Mouse (Mus musculus) left cerebral cortex, adult 2 months (tissue): ENCODE measurements around the gene Ccnd3. TPM values are rescaled to one million over a fixed set of nuclear protein-coding genes. Genes with fewer than 3 reads are reported as not detected.
"Not testable (repeated sequence)": the region's sequence is repeated elsewhere in the genome, so short reads cannot be mapped to it uniquely, and the experiment has no call there.

ENCODE experiments used
- DNase-seq, 2 experiments: peaks; one replicate each; pipeline ENCODE4 v3.0.0; 2021 to 2022; ENCODE audit warnings: low spot score in 2 of 2, mixed read lengths in 1 of 2; ENCODE audit errors: extremely low spot score in 1 of 2
- H3K27ac ChIP-seq: fragments of 200-600 bp; 2 replicates; pipeline ENCODE4 v1.8.1; 2022
- H3K4me3 ChIP-seq: fragments of 200-600 bp; 2 replicates; pipeline ENCODE4 v1.8.1; 2022
- CTCF ChIP-seq: fragments of 200-600 bp; IDR thresholded peaks from 2 replicates; pipeline ENCODE4 v1.8.1; 2022; ENCODE audit warnings: antibody characterized with exemption, mild to moderate bottlenecking, moderate library complexity
- intact Hi-C: fragments of 180-260 bp; cut with DNase I; formaldehyde crosslinking; loops from one replicate; pipeline ENCODE4 v1.15.1; 2025
- total RNA-seq, 2 experiments: library from RNA; stranded (reverse); gene quantifications; 2 replicates each; pipeline ENCODE4 v1.2.3; 2021

Gene Ccnd3
- total RNA-seq, 2 experiments from 2014 or later: 38.2 to 38.4 TPM

DNA sequence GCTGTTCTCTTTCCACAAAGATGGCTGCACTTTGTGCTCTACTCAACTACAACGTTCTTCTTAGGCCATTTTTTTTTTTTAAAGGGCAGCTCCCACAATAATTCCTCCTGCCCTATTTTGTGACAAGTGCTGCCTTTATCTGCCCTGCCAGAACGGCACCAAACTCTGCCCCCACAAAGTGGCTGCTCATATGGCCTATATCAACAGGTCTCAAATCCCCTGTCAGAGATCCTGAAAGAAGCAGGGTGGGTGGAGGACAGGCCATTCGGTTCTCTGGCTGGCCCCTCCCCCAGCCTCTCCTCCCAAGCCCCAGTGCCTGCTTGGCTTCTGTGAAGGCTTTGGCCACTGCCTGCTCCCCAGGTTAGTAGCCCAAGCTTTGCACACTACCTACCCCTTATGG, 19.9 kb upstream of the Ccnd3 start:
- TF ChIP-seq CTCF: no peak
- Histone ChIP-seq H3K4me3 (no peak overlapping the region), H3K27ac (no peak overlapping the region)
- DNase-seq: no peak
- intact Hi-C loops: loop anchor here (5.0 kb wide), 2 partner anchors 78 to 98 kb away; partner anchors contain the start of gene Guca1b

DNA sequence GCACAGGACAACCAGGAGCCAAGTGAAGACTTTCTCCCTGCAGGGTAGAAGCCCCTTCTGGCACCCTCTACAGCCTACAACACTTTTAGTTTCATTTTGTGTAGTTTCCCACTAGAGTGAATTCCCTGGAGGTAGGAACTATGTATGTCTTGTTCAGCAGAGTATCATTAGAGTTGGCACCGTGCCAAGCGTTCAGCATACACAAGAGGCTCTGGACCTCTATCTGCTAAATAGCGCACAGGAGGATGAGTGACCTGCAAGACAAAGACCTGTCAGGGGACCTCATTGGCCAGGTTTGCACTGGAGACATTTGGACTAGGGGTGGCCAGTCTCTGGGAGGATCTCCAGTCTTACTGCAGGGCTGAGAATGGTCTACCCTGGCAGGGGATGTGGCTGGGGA, 19.1 kb upstream of the Ccnd3 start:
- no peak for TF ChIP-seq CTCF
- no peak for DNase-seq
- H3K4me3 ChIP-seq: no peak overlapping the region
- intact Hi-C loops: no loop called here
- H3K27ac ChIP-seq: no peak overlapping the region

DNA sequence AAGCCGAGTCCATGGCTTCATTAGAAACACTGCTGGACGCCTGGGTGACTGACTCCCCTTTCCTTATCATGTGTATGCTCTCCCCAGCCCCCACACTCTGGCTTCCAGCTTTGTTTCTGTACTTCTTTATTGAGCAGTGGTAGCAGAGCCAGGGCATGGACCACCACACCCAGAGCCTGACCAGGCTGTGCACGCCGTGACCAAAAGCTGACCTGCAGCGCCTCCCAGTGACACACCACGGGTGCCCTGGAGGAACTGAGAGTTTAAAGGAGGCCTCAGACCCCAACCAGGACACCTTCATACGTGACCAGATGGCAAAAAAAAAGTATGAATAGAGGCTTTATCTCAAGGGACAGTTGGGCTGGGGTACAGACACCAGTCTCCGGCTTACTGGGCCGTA, 14.1 kb upstream of the Ccnd3 start:
- no peak for DNase-seq
- intact Hi-C loops: no loop called here
- H3K27ac ChIP-seq: no peak overlapping the region
- TF ChIP-seq CTCF: no peak; the same call in none of the 2 replicates
- H3K4me3 ChIP-seq: no peak overlapping the region

DNA sequence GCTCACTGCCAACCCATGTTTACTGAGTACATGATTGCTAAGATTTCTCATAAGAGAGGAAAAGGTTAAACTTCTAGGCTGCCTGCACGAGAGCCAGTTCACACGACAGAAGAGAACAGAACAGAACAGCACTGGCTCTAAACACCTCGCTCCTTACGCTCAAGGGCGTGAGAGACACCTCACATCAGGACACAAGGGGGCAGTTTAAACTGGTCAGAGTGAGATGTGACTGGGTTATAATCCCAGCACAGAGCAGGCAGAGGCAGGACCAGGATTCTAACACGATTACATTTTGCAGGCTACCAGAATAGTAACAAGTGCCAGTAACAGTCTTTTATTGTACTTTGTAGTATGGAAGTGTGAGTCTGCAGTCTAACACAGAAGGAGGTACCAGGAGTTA, 12.1 kb upstream of the Ccnd3 start:
- intact Hi-C loops: no loop called here
- no peak for DNase-seq
- no peak overlapping the region for H3K27ac ChIP-seq
- no peak for TF ChIP-seq CTCF
- H3K4me3 ChIP-seq: no peak overlapping the region

DNA sequence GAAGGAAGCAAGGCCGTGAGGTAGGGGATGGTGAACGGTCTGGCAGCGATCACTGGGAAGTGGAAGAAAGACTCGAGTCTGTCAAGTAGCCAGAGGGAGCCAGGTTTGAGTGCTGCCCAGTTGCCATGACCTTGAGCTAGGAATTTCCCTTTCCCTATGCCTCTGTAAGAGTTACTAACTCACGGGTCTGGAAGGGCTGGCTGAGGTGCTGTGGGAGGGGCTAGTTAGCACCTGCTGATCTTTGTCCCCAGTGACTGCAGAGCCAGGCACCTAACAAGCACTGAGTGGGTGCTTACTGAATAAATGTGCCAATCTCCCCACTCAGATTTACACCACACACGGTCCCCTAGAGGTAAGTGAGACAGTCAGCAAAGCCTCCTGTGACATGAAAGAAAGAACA, 11.2 kb upstream of the Ccnd3 start:
- no peak for TF ChIP-seq CTCF
- Histone ChIP-seq H3K4me3 (no peak overlapping the region), H3K27ac (no peak overlapping the region)
- intact Hi-C loops: no loop called here
- no peak for DNase-seq

DNA sequence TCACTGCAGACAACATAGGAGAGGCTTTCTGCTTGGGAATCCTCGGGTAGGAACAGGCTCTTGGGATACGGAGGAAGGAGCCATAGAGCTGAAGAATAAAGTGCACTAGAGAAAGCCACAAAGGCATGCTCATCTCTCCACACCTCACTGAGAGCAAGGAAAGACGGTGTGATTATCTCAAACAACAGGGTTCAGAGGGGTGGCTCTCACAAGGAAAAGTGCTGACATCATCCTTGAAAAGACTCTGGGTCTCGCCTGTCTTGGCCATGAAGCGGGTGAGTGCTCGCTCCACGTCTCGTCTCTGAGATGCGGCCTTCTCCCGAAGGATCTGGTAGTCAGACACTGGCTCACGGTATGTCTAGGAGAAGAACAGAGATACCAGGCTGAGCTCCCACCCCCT, 10.7 kb upstream of the Ccnd3 start:
- Histone ChIP-seq H3K27ac (no peak overlapping the region), H3K4me3 (no peak overlapping the region)
- intact Hi-C loops: no loop called here
- no peak for TF ChIP-seq CTCF
- DNase-seq: no peak

DNA sequence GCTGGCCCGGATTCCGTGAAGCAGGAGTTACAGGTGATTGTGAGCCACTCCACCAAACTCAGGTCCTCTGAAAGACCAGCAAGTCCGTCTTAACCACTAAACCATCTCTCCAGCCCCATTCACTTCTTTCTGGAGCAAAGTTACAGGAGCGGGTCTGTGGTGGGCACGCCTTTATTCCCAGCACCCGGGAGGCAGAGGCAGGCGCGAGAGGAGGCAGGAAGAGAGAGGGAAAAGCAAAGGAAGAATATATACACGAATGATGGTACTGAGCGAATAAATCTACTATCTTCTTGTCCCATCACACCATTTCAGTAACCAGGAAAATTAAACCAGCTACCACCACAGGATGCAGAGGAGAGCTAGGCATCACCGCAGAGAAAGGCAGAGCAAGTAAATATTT, 3.3 kb upstream of the Ccnd3 start:
- Histone ChIP-seq H3K4me3 (peak overlapping the region; percentile 75), H3K27ac (peak overlapping the region; percentile 99)
- DNase-seq: no peak
- intact Hi-C loops: loop anchor here (10.0 kb wide), 1 partner anchor 357 kb away; no protein-coding TSS in a partner anchor
- no peak for TF ChIP-seq CTCF

DNA sequence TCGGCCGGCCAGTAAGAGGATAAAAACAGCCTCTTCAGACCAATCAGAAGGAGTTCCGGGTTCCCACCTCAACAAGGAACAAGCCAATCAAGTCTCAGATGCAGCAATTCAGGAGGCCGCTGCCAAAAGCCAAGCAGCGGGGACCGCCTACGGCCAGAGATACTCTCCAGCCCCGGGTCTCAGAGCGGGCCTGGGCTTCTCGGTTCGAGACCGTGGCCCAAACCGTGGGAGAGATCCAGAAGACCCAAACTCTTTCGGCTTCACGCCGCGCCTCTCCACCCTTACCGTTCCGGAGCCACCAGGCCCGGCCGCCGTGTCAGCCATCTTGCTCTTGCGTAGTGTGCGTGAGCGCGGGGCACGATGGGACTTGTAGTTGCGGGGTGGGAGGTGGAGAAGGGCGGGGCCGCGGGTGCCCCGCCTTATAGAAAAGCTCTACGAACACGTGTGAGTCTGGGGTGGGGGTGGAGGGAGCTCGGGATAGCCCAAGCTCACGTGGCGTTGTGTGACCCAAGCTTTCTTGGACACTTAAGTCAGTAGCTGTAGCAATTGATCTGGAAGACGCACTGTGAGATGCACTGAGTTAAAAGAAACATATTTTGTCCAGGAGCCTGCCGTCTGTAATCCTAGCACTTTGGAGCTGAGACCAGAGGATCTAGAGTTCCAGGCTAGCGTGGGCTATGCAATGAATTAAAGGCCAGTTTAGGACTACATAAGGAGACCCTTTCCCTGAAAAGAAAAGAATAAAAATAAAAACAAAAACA, 2.7 kb upstream of the Ccnd3 start, which contains the start of gene Taf8:
Gene Taf8, minus strand, starts transcription at position 347 of the 761 bp plus-strand sequence.
- intact Hi-C loops: loop anchor here (10.0 kb wide), 1 partner anchor 357 kb away; no protein-coding TSS in a partner anchor
- Histone ChIP-seq H3K27ac (peak within 1 kb of the TSS; percentile 99), H3K4me3 (peak within 1 kb of the TSS; percentile 75)
- TF ChIP-seq CTCF: no peak; the same call in 1 of the 2 replicates
- DNase-seq: peak; percentile 89 to 90

DNA sequence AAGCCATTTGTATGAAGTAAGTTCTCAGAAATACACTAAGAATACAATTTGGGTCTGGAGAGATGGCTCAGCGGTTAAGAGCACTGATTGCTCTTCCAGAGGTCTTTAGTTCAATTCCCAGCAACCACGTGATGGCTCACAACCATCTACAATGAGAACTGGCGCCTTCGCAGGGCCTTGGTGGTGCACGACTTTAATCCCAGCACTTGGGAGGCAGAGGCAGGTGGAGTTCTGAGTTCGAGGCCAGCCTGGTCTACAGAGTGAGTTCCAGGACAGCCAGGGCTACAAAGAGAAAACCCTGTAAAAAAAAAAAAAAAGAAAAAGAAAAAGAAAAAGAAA, 2.2 kb upstream of the Ccnd3 start:
- not testable (repeated sequence) for DNase-seq, H3K4me3 ChIP-seq
- H3K27ac ChIP-seq: peak overlapping the region; percentile 61
- intact Hi-C loops: loop anchor here (10.0 kb wide), 1 partner anchor 358 kb away; no protein-coding TSS in a partner anchor

DNA sequence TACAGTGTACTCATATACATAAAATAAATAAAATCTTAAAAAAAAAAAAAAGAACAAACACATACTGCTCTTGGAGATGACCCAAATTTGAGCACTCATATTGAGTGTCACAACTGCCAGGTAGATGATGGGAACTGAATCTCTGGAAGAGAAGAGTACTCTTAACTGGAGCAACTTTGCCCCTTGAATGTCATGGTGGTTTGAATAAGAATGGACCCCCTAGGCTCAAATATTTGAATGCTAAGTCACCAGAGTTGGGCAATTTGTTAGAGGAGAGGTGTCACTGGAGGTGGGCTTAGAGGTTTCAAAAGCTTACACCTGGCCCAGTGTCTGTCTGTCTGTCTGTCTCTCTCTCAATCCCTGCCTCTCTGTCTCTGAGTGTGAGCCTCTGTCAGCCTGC, 1.2 kb upstream of the Ccnd3 start:
- intact Hi-C loops: loop anchor here (10.0 kb wide), 1 partner anchor 359 kb away; no protein-coding TSS in a partner anchor

DNA sequence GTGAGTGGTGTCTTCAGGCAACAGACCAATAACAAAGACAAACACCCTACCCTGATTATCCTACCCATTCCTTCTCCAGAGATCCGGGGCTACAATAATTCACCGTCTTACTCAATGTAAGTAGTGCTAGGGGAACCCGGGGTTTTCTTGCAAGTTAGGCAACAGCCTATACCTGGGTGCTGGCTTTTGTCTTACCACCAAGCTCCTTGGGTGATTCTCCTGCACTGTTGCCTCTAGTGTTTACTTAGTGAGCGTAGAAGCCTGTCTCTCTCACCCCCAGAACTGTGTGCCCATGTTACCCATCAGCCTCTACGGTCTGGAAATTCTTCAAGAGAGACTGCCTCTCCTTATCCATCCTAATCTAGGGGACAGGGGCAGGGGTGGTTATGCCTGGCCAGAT, 623 bp upstream of the Ccnd3 start:
- TF ChIP-seq CTCF: no peak
- Histone ChIP-seq H3K27ac (peak overlapping the region; percentile 74; the same call in 1 of the 2 replicates), H3K4me3 (no peak overlapping the region)
- intact Hi-C loops: loop anchor here (10.0 kb wide), 1 partner anchor 359 kb away; no protein-coding TSS in a partner anchor
- DNase-seq: no peak

More for the DNA sequence above, 1.2 kb upstream of the Ccnd3 start:
- H3K4me3 ChIP-seq: no peak overlapping the region
- no peak for TF ChIP-seq CTCF
- DNase-seq: no peak
- no peak overlapping the region for H3K27ac ChIP-seq

DNA sequence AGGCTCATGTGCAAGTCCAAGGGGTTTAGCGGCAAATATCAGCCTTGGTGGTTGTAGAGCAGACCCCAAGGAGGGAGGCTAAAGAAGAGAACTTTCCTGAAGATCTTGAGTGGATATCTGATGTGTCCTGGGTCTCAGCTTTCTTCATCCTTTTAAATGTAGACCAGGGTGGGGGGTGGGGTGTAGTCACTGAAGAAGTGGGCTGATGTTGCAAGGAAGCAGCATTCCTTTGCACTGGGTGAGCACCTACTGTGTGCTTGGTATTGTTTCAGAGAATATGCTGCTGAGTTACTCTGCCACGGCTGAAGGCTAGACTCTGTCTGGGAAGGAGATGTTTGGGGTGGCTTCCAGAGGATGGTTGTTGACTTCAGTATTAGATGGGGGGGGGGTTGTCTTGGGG, 715 bp downstream of the Ccnd3 start:
- DNase-seq: no peak
- peak overlapping the region; percentile 74 for H3K27ac ChIP-seq
- no peak for TF ChIP-seq CTCF
- intact Hi-C loops: loop anchor here (10.0 kb wide), 1 partner anchor 361 kb away; no protein-coding TSS in a partner anchor
- H3K4me3 ChIP-seq: peak overlapping the region; percentile 20
